Mouse (Mus musculus): ENCODE data around the gene Rnf43.
A peak's percentile ranks its signal among the peaks of the same experiment; 100 is the strongest.

Rnf43 gene

GRCm38 (mm10) chr11:87761806-87762701 is 99.5 kb downstream of the Rnf43 start:
- DNase-seq = no peak

- no peak for DNase-seq
These were observed 100.3 kb downstream of the Rnf43 start for GRCm38 (mm10) chr11:87762702-87763385.

GRCm38 (mm10) chr11:87763511-87763987 is 101.0 kb downstream of the Rnf43 start:
- DNase-seq = peak; percentile 67 to 79

GRCm38 (mm10) chr11:87763988-87764876 is 101.7 kb downstream of the Rnf43 start:
- peak; percentile 21 to 62 for DNase-seq

- DNase-seq = no peak
These were observed 106.2 kb downstream of the Rnf43 start for GRCm38 (mm10) chr11:87768745-87769144.

GRCm38 (mm10) chr11:87770989-87771388 is 108.5 kb downstream of the Rnf43 start:
- DNase-seq = peak; percentile 74 to 85

- DNase-seq = no peak
These were observed 109.8 kb downstream of the Rnf43 start for GRCm38 (mm10) chr11:87772354-87772753.

- peak; percentile 81 to 94 for DNase-seq
These were observed 115.7 kb downstream of the Rnf43 start for GRCm38 (mm10) chr11:87778100-87778765.

- DNase-seq = peak in 1 of 2 experiments; percentile 39
These were observed 116.4 kb downstream of the Rnf43 start for GRCm38 (mm10) chr11:87778915-87779314.

- no peak for DNase-seq
These were observed 116.9 kb downstream of the Rnf43 start for GRCm38 (mm10) chr11:87779392-87779791.

- DNase-seq = no peak
These were observed 117.6 kb downstream of the Rnf43 start for GRCm38 (mm10) chr11:87780130-87780529.
